Mouse (Mus musculus): Measurements from ENCODE around the gene Nip7. TPM values are rescaled to one million over a fixed set of nuclear protein-coding genes. Genes with fewer than 3 reads are reported as not detected.

Gene Nip7
- polyA plus RNA-seq, 1 experiment from 2014 or later = 113 TPM

Small RNAs within 50 kb of the gene (microRNA-seq; reads per million reads assigned to microRNA genes)
- gene Mir7075 (ENCODE audit: borderline number of aligned reads) = 3.8 reads per million

Other genes with a start within 250 kb of the Nip7 start
- 0.18 and 0.31 TPM in 2 replicates for gene Has3, start 186.6 kb upstream of the Nip7 start, polyA plus RNA-seq (2014; fragmentation: Nextera tagmentation; extraction: Ambion mirVana)
- 90.3 and 93.0 TPM in 2 replicates for gene Utp4, start 163.2 kb upstream of the Nip7 start, polyA plus RNA-seq (2014; fragmentation: Nextera tagmentation; extraction: Ambion mirVana)
- gene Sntb2, start 121.1 kb upstream of the Nip7 start, polyA plus RNA-seq (2014; fragmentation: Nextera tagmentation; extraction: Ambion mirVana) = 7.4 TPM in 2 replicates
- gene Vps4a, start 25.7 kb upstream of the Nip7 start, polyA plus RNA-seq (2014; fragmentation: Nextera tagmentation; extraction: Ambion mirVana) = 88.3 and 93.7 TPM in 2 replicates
- 44.8 and 48.3 TPM in 2 replicates for gene Pdf, start 8.3 kb upstream of the Nip7 start, polyA plus RNA-seq (2014; fragmentation: Nextera tagmentation; extraction: Ambion mirVana)
- gene Cog8, start 188 bp upstream of the Nip7 start, polyA plus RNA-seq (2014; fragmentation: Nextera tagmentation; extraction: Ambion mirVana) = 42.0 and 44.9 TPM in 2 replicates
- gene Tmed6, start 8.8 kb downstream of the Nip7 start, polyA plus RNA-seq (2014; fragmentation: Nextera tagmentation; extraction: Ambion mirVana) = not detected in 2 replicates
- gene Terf2, start 39.7 kb downstream of the Nip7 start, polyA plus RNA-seq (2014; fragmentation: Nextera tagmentation; extraction: Ambion mirVana) = 16.1 and 16.5 TPM in 2 replicates
- gene Cyb5b, start 93.8 kb downstream of the Nip7 start, polyA plus RNA-seq (2014; fragmentation: Nextera tagmentation; extraction: Ambion mirVana) = 137 and 145 TPM in 2 replicates
- 8.8 and 9.1 TPM in 2 replicates for gene Nfat5, start 236.6 kb downstream of the Nip7 start, polyA plus RNA-seq (2014; fragmentation: Nextera tagmentation; extraction: Ambion mirVana)

Data from embryonic facial prominence, embryonic 11.5 days (tissue).